Mouse (Mus musculus) embryonic facial prominence, embryonic 12.5 days (tissue): Measurements from ENCODE around the gene Zfp982. TPM values are rescaled to one million over a fixed set of nuclear protein-coding genes. Genes with fewer than 3 reads are reported as not detected.
"Not testable (repeated sequence)": the region's sequence is repeated elsewhere in the genome, so short reads cannot be mapped to it uniquely, and the experiment has no call there.

Experiments used
- ATAC-seq: fragments of 200-750 bp; cut with Nextera tagmentation; 2 replicates; pipeline ENCODE4 v1.8.0; 2017; ENCODE audit not compliant: insufficient number of reproducible peaks, insufficient read depth, low FRiP score, low TSS enrichment
- H3K27ac ChIP-seq: fragments of 300-500 bp; sonication (generic); 2 replicates; pipeline ENCODE4 v1.5.1; 2016; ENCODE audit warnings: mild to moderate bottlenecking
- H3K27me3 ChIP-seq: fragments of 300-500 bp; sonication (generic); 2 replicates; pipeline ENCODE4 v1.6.1; 2016; ENCODE audit warnings: mild to moderate bottlenecking, moderate library complexity
- H3K36me3 ChIP-seq: fragments of 300-500 bp; sonication (generic); 2 replicates; pipeline ENCODE4 v1.6.1; 2016; ENCODE audit warnings: mild to moderate bottlenecking
- H3K4me1 ChIP-seq: fragments of 300-500 bp; sonication (generic); 2 replicates; pipeline ENCODE4 v1.6.1; 2016
- H3K4me2 ChIP-seq: fragments of 300-500 bp; sonication (generic); replicated peaks from 2 replicates; pipeline ENCODE4 v1.6.1; 2016; ENCODE audit warnings: mild to moderate bottlenecking, moderate library complexity
- H3K4me3 ChIP-seq: fragments of 300-500 bp; sonication (generic); 2 replicates; pipeline ENCODE4 v1.5.1; 2016; ENCODE audit warnings: mild to moderate bottlenecking
- H3K9ac ChIP-seq: fragments of 300-500 bp; sonication (generic); 2 replicates; pipeline ENCODE4 v1.6.1; 2016; ENCODE audit warnings: mild to moderate bottlenecking, moderate library complexity
- H3K9me3 ChIP-seq: fragments of 300-500 bp; sonication (generic); 2 replicates; pipeline ENCODE4 v1.6.1; 2016; ENCODE audit warnings: mild to moderate bottlenecking, moderate library complexity
- WGBS: fragments of 180-500 bp; shearing (Covaris S2); methylation state at CpG from one replicate; pipeline ENCODE4 v1.1.7; 2016; 5-methylcytosine and 5-hydroxymethylcytosine counted together
- polyA plus RNA-seq: library from polyadenylated mRNA; unstranded; fragments of >200 nt; fragmentation: Nextera tagmentation; extraction: Ambion mirVana; gene quantifications from 2 replicates; pipeline ENCODE4 v1.2.1, GENCODE M21; 2016

Gene Zfp982
- polyA plus RNA-seq = 9.8 and 11.3 TPM in 2 replicates

DNA sequence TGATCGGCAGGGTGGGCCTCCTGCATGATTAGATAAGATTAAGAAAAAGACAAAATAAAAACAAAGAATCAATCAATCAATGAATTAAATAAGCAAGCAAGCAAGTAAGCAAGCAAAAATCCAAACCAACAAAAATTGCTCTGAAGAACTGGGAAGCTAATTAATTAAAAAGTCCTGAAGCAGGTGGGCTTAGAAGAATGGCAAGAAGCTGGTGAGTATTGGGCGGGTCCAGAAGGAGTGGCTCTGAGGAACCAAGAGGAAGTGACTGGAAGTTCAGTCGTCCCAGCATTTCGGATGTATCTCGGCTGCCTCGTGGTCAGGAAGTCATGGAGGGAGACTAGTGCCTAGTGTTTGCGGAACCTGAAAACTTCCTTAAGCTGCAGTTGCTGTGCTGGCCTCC lies at the start of gene Zfp982:
TSS of gene Zfp982 (plus strand) at position 301 of the 400 bp plus-strand sequence.
- not testable (repeated sequence) for H3K27me3 ChIP-seq, ATAC-seq, H3K4me2 ChIP-seq, H3K4me1 ChIP-seq, H3K27ac ChIP-seq, H3K9ac ChIP-seq, H3K36me3 ChIP-seq, H3K4me3 ChIP-seq
- WGBS = 87% methylated on average over 7 of the region's 7 CpGs
- H3K9me3 ChIP-seq = peaks cover 24% of the 10 kb centered on the region

DNA sequence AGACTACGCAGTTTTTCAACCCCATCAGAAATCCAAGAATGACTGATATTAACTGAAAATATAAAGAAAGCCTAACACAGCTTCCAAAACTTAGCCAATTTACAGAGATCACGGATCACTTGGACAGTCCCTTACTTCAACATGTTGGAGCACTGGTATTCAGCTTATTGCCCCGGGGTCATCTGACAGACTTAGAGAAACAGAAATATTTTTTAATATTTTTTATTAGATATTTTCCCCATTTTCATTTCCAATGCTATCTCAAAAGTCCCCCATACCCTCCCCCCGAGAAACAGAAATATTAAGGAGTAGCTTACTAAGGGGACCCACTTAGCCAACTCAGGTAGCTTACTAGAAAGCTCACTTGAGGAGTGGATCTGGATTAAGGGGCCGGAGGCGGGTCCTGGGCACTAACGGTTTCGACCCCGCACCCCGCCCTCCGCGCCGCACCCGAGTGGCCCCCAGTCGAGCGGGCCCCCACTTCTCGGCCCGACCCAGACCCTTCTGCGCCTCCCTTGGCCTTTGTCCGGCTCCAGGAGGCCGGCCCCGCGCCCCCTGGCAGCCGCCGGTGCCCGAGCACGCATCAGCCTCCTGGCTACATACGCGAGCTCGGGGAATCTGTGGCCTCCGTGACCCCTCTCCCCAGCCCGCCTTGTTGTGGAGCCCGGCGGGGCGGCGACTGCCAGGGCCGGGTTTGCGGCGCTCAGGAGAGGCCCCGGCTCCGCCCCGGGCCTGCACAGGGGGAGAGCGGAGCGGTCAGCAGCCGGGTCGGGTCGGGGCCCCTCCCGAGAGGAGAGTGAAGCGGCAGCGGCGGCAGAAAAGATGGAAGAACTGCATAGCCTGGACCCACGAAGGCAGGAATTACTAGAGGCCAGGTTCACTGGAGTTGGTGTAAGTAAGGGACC lies 49.3 kb upstream of the Zfp982 start:
- peak overlapping the region; percentile 74 for H3K9ac ChIP-seq
- H3K27me3 ChIP-seq, H3K4me1 ChIP-seq, H3K36me3 ChIP-seq, H3K9me3 ChIP-seq: not testable (repeated sequence)
- H3K27ac ChIP-seq = peak overlapping the region; percentile 63; the same call in 1 of the 2 replicates
- 7% methylated on average over 52 of the region's 52 CpGs for WGBS
- peak overlapping the region; percentile 46 for H3K4me3 ChIP-seq
- ATAC-seq = peak; percentile 95
- peak overlapping the region; percentile 77 for H3K4me2 ChIP-seq

DNA sequence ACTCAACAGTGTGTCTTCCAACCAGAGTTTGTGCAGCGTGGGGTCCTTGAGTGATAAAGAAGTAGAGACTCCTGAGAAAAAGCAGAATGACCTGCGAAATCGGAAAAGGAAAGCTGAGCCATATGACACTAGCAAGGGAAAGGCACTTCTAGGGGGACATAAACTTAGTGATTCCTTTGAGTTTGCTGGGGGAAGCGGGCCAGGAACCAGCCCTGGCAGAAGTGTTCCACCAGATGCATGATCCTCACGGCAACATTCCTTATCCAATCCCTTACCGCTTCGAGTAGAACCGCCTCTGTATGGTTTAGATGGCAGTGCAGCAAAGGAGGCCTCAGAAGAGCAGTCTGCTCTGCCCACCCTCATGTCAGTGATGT lies 48.7 kb upstream of the Zfp982 start:
- not testable (repeated sequence) for H3K4me1 ChIP-seq, H3K27me3 ChIP-seq, ATAC-seq, H3K9me3 ChIP-seq, H3K36me3 ChIP-seq
- Histone ChIP-seq H3K4me2 (peak overlapping the region; percentile 77), H3K9ac (peak overlapping the region; percentile 74; the same call in 1 of the 2 replicates), H3K27ac (peak overlapping the region; percentile 63; the same call in 1 of the 2 replicates), H3K4me3 (peak overlapping the region; percentile 46)
- 34% methylated on average over 8 of the region's 8 CpGs for WGBS

DNA sequence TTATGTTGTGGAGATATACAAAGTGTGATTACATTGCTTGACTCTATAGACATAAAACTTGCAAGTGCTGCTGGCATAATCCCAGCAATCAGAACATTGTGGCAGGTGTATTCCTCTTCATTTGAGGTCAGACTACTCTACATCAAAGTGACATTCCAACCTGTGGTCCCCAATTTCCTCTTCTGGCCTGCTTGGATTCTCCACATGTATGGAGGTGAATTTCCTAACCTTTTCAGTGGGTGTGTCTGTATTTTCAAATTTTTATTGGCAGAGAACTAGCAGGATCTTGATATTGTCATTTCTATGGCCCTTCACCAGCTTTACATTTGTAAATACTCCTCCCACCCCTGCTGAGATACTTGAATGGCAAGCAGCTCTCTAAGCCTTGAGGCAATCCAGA lies 46.8 kb upstream of the Zfp982 start:
- not testable (repeated sequence) for ATAC-seq, H3K27me3 ChIP-seq, H3K4me1 ChIP-seq, H3K36me3 ChIP-seq, H3K4me3 ChIP-seq, H3K9ac ChIP-seq, H3K4me2 ChIP-seq, H3K27ac ChIP-seq
- H3K9me3 ChIP-seq = peaks cover 14% of the 10 kb centered on the region

DNA sequence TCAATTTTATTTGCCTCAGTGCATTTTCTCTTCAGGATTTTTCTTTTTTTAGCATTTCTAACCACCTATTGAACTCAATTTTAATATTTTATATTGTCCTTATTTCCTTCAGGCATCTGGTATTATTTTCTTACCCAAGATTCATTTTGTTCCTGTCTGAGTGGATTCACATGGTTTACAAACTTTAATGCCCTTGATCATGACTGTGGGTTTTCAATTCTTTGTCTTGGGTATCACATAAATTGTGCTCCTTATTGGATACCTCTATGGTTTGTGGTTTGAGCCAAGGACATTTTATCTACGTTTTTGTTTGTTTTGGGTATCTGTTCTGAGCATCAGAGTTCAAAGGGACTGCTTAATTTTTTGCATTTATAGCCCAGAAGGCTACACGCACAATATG lies 43.9 kb upstream of the Zfp982 start:
- peaks cover 17% of the 10 kb centered on the region for H3K9me3 ChIP-seq
- no peak overlapping the region for H3K4me2 ChIP-seq
- no peak overlapping the region for H3K27ac ChIP-seq
- H3K9ac ChIP-seq = no peak overlapping the region
- no peak for ATAC-seq
- no peaks in the 10 kb centered on the region for H3K27me3 ChIP-seq
- H3K36me3 ChIP-seq = no peaks in the 10 kb centered on the region
- H3K4me3 ChIP-seq = no peak overlapping the region
- no peaks in the 10 kb centered on the region for H3K4me1 ChIP-seq
- 67% methylated on average over 2 of the region's 2 CpGs for WGBS

DNA sequence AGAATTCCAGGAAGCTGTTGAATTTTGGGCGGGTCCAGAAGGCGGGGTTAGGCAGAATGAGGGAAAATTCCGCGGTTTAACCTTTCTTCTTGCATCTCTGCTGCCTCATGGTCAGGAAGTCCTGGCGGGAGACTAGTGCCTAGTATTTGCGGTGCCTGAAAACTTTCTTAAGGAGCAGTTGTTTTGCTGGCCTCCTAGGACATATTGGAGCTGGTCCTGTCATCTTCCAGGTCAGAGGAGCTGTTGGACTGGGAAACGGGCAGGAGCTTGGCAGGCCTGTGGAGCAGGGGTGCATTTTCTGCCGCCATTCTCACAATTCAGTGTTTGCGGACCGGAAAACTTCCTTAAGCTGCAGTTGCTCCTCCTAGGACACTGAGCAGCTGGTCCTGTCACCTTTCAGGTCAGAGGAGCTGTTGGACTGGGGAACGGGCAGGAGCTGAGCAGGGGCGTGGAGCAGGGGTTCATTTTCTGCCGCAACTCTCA lies 43.1 kb upstream of the Zfp982 start:
- Histone ChIP-seq H3K9ac (peak overlapping the region; percentile 11), H3K4me2 (peak overlapping the region; percentile 44), H3K4me1 (no peaks in the 10 kb centered on the region), H3K36me3 (no peaks in the 10 kb centered on the region), H3K4me3 (peak overlapping the region; percentile 28), H3K27ac (no peak overlapping the region), H3K9me3 (peaks cover 17% of the 10 kb centered on the region), H3K27me3 (no peaks in the 10 kb centered on the region)
- no peak for ATAC-seq
- 41% methylated on average over 13 of the region's 13 CpGs for WGBS

DNA sequence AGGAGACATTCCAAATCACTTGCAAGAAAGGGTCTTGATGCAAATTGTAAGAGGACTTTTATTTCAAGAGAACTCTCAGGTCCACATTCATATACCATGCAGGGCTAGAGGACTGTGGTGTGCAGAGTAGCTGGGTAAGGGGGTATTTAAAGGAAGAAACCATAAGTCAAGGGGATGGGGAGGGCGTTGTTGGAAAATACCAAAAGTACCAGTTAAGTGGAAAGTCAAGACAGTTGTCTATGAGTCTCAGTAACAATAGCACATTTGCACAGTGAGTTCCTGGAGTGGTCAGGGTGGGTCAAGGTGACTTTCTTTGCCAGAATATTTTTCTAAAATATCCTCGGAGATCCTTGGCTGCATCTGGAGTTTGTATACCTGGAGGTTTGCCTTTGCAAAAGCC lies 42.2 kb upstream of the Zfp982 start:
- not testable (repeated sequence) for H3K4me1 ChIP-seq, H3K27ac ChIP-seq, H3K9ac ChIP-seq, H3K27me3 ChIP-seq, ATAC-seq, H3K36me3 ChIP-seq
- 77% methylated on average over 2 of the region's 2 CpGs for WGBS
- Histone ChIP-seq H3K9me3 (peaks cover 17% of the 10 kb centered on the region), H3K4me3 (0 out of 2 replicates have a peak overlapping the region, but pooled peaks have one; percentile 28), H3K4me2 (0 out of 2 replicates have a peak overlapping the region, but pooled peaks have one; percentile 44)

DNA sequence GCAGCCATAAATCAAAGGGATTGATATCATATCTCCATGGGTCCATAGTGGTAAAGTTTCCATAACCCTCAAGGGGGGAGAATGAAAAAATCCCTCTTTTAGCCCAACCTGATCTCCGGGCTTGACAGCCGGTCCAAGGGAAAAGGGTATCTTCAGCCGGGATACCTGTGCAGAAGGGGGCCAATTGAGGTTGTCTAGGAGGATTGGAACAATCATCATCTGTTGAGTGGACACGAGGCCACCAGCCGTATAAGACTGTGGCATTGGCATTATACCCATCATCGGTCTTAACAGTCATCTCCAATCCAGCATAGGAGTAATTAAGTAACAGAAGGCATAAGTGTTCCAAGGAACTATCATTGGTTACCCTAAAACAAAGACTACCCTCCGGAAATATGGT lies 25.0 kb upstream of the Zfp982 start:
- not testable (repeated sequence) for H3K27me3 ChIP-seq, ATAC-seq
- H3K36me3 ChIP-seq = 0 out of 2 replicates have a peak, but pooled peaks cover 11% of the 10 kb centered on the region

DNA sequence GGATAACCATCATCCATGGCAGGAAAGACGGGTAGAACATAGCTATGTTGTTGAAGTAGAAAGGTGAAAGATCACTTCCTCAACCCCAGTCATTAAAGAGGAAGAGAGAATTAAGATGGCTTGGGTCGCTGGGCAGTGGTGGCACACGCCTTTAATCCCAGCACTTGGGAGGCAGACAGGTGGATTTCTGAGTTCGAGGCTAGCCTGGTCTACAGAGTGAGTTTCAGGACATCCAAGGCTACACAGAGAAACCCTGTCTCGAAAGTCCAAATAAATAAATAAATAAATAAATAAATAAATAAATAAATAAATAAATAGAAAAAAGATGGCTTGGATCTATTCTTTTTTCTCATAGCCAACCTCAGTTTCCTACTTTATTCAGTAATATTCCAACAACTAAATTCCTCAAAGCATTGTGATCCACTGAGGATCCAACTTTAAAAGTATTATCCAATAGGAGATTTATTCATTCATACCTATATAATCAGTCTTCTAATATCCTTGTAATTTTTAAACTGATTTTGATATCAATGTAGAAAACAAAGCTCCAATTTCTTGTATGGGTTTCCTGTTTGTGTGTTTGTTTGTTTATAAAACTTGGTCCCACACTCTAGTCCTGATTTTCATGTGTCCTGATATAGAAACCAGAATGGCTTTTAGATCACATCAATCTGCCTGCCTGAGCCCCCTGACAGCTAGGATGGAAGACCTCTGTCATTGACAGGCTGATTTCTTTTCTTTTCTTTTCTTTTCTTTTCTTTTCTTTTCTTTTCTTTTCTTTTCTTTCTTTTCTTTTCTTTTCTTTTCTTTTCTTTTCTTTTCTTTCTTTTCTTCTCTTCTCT lies 6.8 kb downstream of the Zfp982 start:
- not testable (repeated sequence) for H3K36me3 ChIP-seq, H3K4me3 ChIP-seq, H3K4me2 ChIP-seq, H3K9ac ChIP-seq, ATAC-seq, H3K4me1 ChIP-seq, H3K27me3 ChIP-seq, H3K27ac ChIP-seq
- H3K9me3 ChIP-seq = 0 out of 2 replicates have a peak, but pooled peaks cover 11% of the 10 kb centered on the region
- WGBS = 86% methylated on average over 5 of the region's 5 CpGs

More for the DNA sequence above, 25.0 kb upstream of the Zfp982 start:
- H3K9me3 ChIP-seq = peaks cover 55% of the 10 kb centered on the region
- WGBS = 85% methylated on average over 7 of the region's 7 CpGs
- H3K27ac ChIP-seq, H3K4me2 ChIP-seq, H3K4me1 ChIP-seq, H3K9ac ChIP-seq, H3K4me3 ChIP-seq: not testable (repeated sequence)

DNA sequence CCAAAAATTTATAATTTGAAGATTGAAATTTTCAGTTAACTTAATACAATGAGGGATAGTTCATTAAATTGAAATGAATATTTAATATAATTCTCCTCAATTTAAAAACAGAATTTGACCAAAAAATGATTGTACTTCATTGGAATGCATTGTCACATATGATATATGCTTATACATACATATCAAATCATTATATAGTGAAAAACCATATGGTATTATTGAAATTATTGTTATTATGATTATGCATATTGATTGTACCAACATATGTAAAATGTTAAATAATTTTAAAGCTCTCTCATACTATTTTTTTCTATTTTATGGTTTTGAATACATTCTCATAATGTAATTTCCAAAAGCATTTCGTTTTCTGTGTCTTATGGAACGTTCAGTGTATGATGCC lies 17.0 kb downstream of the Zfp982 start:
- WGBS = 81% methylated on average over 2 of the region's 2 CpGs
- H3K36me3 ChIP-seq = no peaks in the 10 kb centered on the region
- H3K4me3 ChIP-seq = no peak overlapping the region
- no peaks in the 10 kb centered on the region for H3K4me1 ChIP-seq
- H3K9ac ChIP-seq = no peak overlapping the region
- ATAC-seq = no peak
- H3K27me3 ChIP-seq = no peaks in the 10 kb centered on the region
- H3K27ac ChIP-seq = no peak overlapping the region
- H3K4me2 ChIP-seq = no peak overlapping the region
- peaks cover 17% of the 10 kb centered on the region for H3K9me3 ChIP-seq

DNA sequence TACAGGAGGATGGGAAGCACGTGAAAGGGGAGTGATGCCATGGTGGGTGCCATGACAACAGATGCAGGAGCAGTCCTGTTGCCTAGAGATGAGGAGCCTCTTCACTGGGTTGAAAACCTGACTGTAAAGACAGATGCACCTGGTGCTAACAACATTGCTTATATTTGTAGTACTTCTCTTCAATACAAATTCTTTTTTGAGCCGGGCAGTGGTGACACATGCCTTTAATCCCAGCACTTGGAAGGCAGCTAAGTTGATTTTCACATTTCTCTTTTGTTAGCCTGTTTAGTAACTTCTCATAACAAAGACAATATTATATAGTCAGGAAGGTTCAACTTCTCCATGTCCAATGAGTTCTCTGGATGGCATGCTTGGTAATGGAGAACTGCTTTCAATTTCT lies 26.8 kb downstream of the Zfp982 start:
- 0 out of 2 replicates have a peak, but pooled peaks have one; percentile 44 for ATAC-seq
- H3K36me3 ChIP-seq = no peaks in the 10 kb centered on the region
- 70% methylated on average over 2 of the region's 2 CpGs for WGBS
- H3K9ac ChIP-seq = no peak overlapping the region
- H3K27me3 ChIP-seq = no peaks in the 10 kb centered on the region
- H3K9me3 ChIP-seq = peaks cover 47% of the 10 kb centered on the region
- no peak overlapping the region for H3K4me3 ChIP-seq
- no peaks in the 10 kb centered on the region for H3K4me1 ChIP-seq
- no peak overlapping the region for H3K27ac ChIP-seq
- no peak overlapping the region for H3K4me2 ChIP-seq
